Mouse (Mus musculus) liver, embryonic 14.5 days (tissue): ENCODE results near the gene Dab2ip. TPM values are rescaled to one million over a fixed set of nuclear protein-coding genes. Genes with fewer than 3 reads are reported as not detected.

Source experiments
- ATAC-seq: fragments of 200-750 bp; cut with Nextera tagmentation; 2 replicates; pipeline ENCODE4 v1.8.0; 2017; ENCODE audit warnings: moderate number of reproducible peaks, mild to moderate bottlenecking, moderate library complexity; ENCODE audit not compliant: insufficient read depth
- DNase-seq, 3 experiments: peaks; one replicate each; pipeline ENCODE4 v3.0.0-alpha.2; 2012 to 2013; ENCODE audit warnings: low read depth in 3 of 3, low spot score in 3 of 3
- H3K27ac ChIP-seq: fragments of 300-500 bp; sonication (generic); 2 replicates; pipeline ENCODE4 v1.5.1; 2014; ENCODE audit warnings: moderate library complexity, mild to moderate bottlenecking, control low read depth, inconsistent platforms
- H3K27me3 ChIP-seq: fragments of 300-500 bp; sonication (generic); 2 replicates; pipeline ENCODE4 v1.6.1; 2014; ENCODE audit warnings: mild to moderate bottlenecking, low read length, moderate library complexity; ENCODE audit not compliant: control insufficient read depth, insufficient read depth
- H3K36me3 ChIP-seq: fragments of 300-500 bp; sonication (generic); replicated peaks from 2 replicates; pipeline ENCODE4 v1.6.1; 2014; ENCODE audit warnings: low read depth; ENCODE audit not compliant: control insufficient read depth, insufficient read depth
- H3K4me1 ChIP-seq, 2 experiments: fragments of 200-500 bp in 1 of 2; fragments of 300-500 bp in 1 of 2; sonication (generic) in 1 of 2; replicated peaks; 2 replicates each; pipeline ENCODE4 v1.6.1; 2012 to 2014; ENCODE audit warnings: antibody characterized with exemption in 1 of 2, inconsistent platforms in 1 of 2, low read length in 1 of 2; ENCODE audit not compliant: control insufficient read depth in 2 of 2, insufficient read depth in 2 of 2
- H3K4me2 ChIP-seq: fragments of 300-500 bp; sonication (generic); 2 replicates; pipeline ENCODE4 v1.6.1; 2014; ENCODE audit warnings: low read depth, mild to moderate bottlenecking, control low read depth, moderate library complexity
- H3K4me3 ChIP-seq, 2 experiments: fragments of 200-500 bp in 1 of 2; fragments of 300-500 bp in 1 of 2; sonication (generic) in 1 of 2; 2 replicates each; pipeline ENCODE4 v1.5.1; 2012 to 2014; ENCODE audit warnings: low read depth in 2 of 2, low read length in 2 of 2, mild to moderate bottlenecking in 2 of 2, control low read depth in 1 of 2, inconsistent platforms in 1 of 2, moderate library complexity in 1 of 2; ENCODE audit not compliant: insufficient read depth in 1 of 2
- H3K9ac ChIP-seq: fragments of 300-500 bp; sonication (generic); replicated peaks from 2 replicates; pipeline ENCODE4 v1.6.1; 2014; ENCODE audit warnings: mild to moderate bottlenecking, control low read depth, moderate library complexity
- H3K9me3 ChIP-seq: fragments of 300-500 bp; sonication (generic); 2 replicates; pipeline ENCODE4 v1.6.1; 2016; ENCODE audit warnings: low read length, mixed read lengths; ENCODE audit not compliant: control insufficient read depth
- CTCF ChIP-seq: IDR thresholded peaks from 2 replicates; pipeline ENCODE4 v1.5.1; 2016; ENCODE audit warnings: antibody characterized with exemption, low read depth, control low read depth
- EP300 ChIP-seq: IDR thresholded peaks from 2 replicates; pipeline ENCODE4 v1.6.1; 2016; ENCODE audit warnings: antibody characterized with exemption, low read depth
- WGBS: fragments of 180-500 bp; shearing (Covaris S2); extraction: QIAGEN DNeasy Blood & Tissue Kit; methylation state at CpG from one replicate; pipeline ENCODE4 v1.1.7; 2014; ENCODE audit not compliant: insufficient replicate concordance; 5-methylcytosine and 5-hydroxymethylcytosine counted together
- polyA plus RNA-seq, 2 experiments: library from polyadenylated mRNA; depleted of rRNA in 1 of 2; stranded (reverse) in 1 of 2; unstranded in 1 of 2; fragments of >200 nt; fragmentation: Nextera tagmentation in 1 of 2; extraction: Ambion mirVana in 1 of 2; gene quantifications; 2 replicates each; pipeline versions ENCODE4 v1.2.1 to v1.2.3; 2012 to 2014

The Dab2ip gene
- polyA plus RNA-seq, 2 experiments = 3.2 to 4.0 TPM

- WGBS = 28% methylated on average over 7 of the region's 7 CpGs
- Histone ChIP-seq H3K9ac (no peak overlapping the region), H3K27ac (no peak overlapping the region), H3K4me3 (no peak overlapping the region), H3K36me3 (no peaks in the 10 kb centered on the region), H3K4me2 (no peak overlapping the region), H3K4me1 (peaks cover 0 to 8% of the 10 kb centered on the region in 2 experiments; a peak in 1 of 4 replicates), H3K9me3 (no peaks in the 10 kb centered on the region), H3K27me3 (no peaks in the 10 kb centered on the region)
- TF ChIP-seq CTCF (no peak), EP300 (no peak)
- DNase-seq (no peak), ATAC-seq (no peak)
Observed at GRCm38 (mm10) chr2:35545125-35545590, 12.9 kb upstream of the Dab2ip start.

GRCm38 (mm10) chr2:35546462-35546861 lies 11.6 kb upstream of the Dab2ip start:
- ATAC-seq = no peak
- TF ChIP-seq EP300 = no peak
- no peak for TF ChIP-seq CTCF
- 19% methylated on average over 6 of the region's 6 CpGs for WGBS
- Histone ChIP-seq H3K36me3 (no peaks in the 10 kb centered on the region), H3K4me2 (no peak overlapping the region), H3K27ac (no peak overlapping the region), H3K4me3 (no peak overlapping the region), H3K4me1 (peaks cover 0 to 4% of the 10 kb centered on the region in 2 experiments; a peak in 1 of 4 replicates), H3K27me3 (no peaks in the 10 kb centered on the region), H3K9me3 (no peaks in the 10 kb centered on the region), H3K9ac (no peak overlapping the region)
- DNase-seq = no peak

- H3K27me3 ChIP-seq = no peaks in the 10 kb centered on the region
Observed at GRCm38 (mm10) chr2:35549191-35549590, 8.9 kb upstream of the Dab2ip start.

GRCm38 (mm10) chr2:35550097-35550496 lies 8.0 kb upstream of the Dab2ip start:
- DNase-seq (no peak), ATAC-seq (no peak)
- Histone ChIP-seq H3K27ac (no peak overlapping the region), H3K36me3 (no peaks in the 10 kb centered on the region), H3K4me2 (no peak overlapping the region), H3K4me1 (peaks cover 0 to 2% of the 10 kb centered on the region in 2 experiments; a peak in 1 of 4 replicates), H3K9ac (no peak overlapping the region), H3K4me3 (no peak overlapping the region), H3K9me3 (no peaks in the 10 kb centered on the region), H3K27me3 (no peaks in the 10 kb centered on the region)
- TF ChIP-seq EP300 (no peak), CTCF (no peak)
- 58% methylated on average over 9 of the region's 9 CpGs for WGBS

More at GRCm38 (mm10) chr2:35549191-35549590, 8.9 kb upstream of the Dab2ip start:
- no peak overlapping the region for H3K27ac ChIP-seq
- H3K4me3 ChIP-seq = no peak overlapping the region
- no peak for DNase-seq
- no peak overlapping the region for H3K9ac ChIP-seq
- H3K4me1 ChIP-seq = peaks cover 0 to 4% of the 10 kb centered on the region in 2 experiments; a peak in 1 of 4 replicates
- WGBS = 46% methylated on average over 4 of the region's 4 CpGs
- no peak for ATAC-seq
- H3K36me3 ChIP-seq = no peaks in the 10 kb centered on the region
- no peaks in the 10 kb centered on the region for H3K9me3 ChIP-seq
- no peak overlapping the region for H3K4me2 ChIP-seq
- TF ChIP-seq EP300 (no peak), CTCF (no peak)

GRCm38 (mm10) chr2:35556918-35557486 lies 1.1 kb upstream of the Dab2ip start:
- no peak for ATAC-seq
- no peak overlapping the region for H3K27ac ChIP-seq
- no peak overlapping the region for H3K9ac ChIP-seq
- H3K9me3 ChIP-seq = no peaks in the 10 kb centered on the region
- no peaks in the 10 kb centered on the region for H3K4me1 ChIP-seq
- TF ChIP-seq EP300 (no peak), CTCF (no peak)
- no peaks in the 10 kb centered on the region for H3K27me3 ChIP-seq
- H3K36me3 ChIP-seq = no peaks in the 10 kb centered on the region
- 47% methylated on average over 5 of the region's 5 CpGs for WGBS
- H3K4me3 ChIP-seq = no peak overlapping the region
- no peak for DNase-seq
- no peak overlapping the region for H3K4me2 ChIP-seq
